Mouse (Mus musculus): ENCODE measurements around the gene Prmt3. TPM values are rescaled to one million over a fixed set of nuclear protein-coding genes. Genes with fewer than 3 reads are reported as not detected.
A peak's percentile ranks its signal among the peaks of the same experiment; 100 is the strongest.

Prmt3 gene
- polyA plus RNA-seq, 1 experiment from 2014 or later = 56.3 TPM

DNA sequence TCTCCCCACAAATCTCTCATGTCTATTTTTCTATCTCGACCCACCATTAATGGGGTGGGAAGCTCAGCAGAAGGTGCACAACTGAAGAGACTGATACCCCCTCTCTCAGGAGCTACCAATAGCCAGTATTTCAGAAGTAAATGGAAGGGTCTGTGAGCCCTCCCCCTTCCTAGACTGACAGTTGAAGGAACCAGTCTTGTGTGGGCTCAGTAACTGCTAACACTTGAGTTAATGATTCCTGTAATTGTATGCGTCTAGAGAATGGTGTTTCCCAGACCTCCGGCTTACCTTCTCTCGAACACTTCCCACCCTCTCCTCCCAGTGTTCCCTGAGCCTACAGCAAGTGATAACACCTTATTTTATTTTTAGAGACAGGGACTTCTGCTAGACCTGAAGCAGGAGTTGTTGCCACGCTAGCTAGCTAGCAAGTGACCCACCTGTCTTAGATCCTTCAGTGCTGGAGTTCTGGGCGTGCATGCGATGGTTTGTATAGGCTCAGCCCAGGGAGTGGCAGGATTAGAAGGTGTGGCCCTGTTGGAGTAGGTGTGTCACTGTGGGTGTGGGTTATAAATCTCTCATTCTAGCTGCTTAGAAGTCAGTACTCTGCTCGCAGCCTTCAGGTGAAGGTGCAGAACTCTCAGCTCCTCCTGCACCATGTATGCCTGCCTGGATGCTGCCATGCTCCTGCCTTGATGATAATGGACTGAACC lies 102.0 kb downstream of the Prmt3 start:
- Histone ChIP-seq H3K4me2 (ENCODE audit: low read depth, low read length) (no peak overlapping the region), H3K4me3 (ENCODE audit: low read depth, low read length) (no peak overlapping the region), H3K27ac (ENCODE audit: low read depth, low read length) (peak overlapping the region; percentile 69), H3K36me3 (ENCODE audit: control insufficient read depth, insufficient read depth, low read length) (no peaks in the 10 kb centered on the region), H3K4me1 (ENCODE audit: control insufficient read depth, insufficient read depth, low read length) (peaks cover 16% of the 10 kb centered on the region; the same call in 1 of the 2 replicates), H3K9ac (replicated peaks; ENCODE audit: low read depth, low read length) (no peak overlapping the region), H3K9me3 (ENCODE audit: control insufficient read depth, low read length) (no peaks in the 10 kb centered on the region), H3K27me3 (ENCODE audit: control insufficient read depth, insufficient read depth, low read length) (no peaks in the 10 kb centered on the region)
- peak; percentile 47; the same call in 1 of the 2 replicates for ATAC-seq (ENCODE audit: low read depth)
- 69% methylated on average over 8 of the region's 8 CpGs for WGBS

GRCm38 (mm10) chr7:49882288-49882687 lies 104.1 kb downstream of the Prmt3 start:
- H3K9me3 ChIP-seq (ENCODE audit: control insufficient read depth, low read length) = no peaks in the 10 kb centered on the region
- peak overlapping the region; percentile 88 for H3K27ac ChIP-seq (ENCODE audit: low read depth, low read length)
- WGBS = 23% methylated on average over 4 of the region's 4 CpGs
- no peaks in the 10 kb centered on the region for H3K36me3 ChIP-seq (ENCODE audit: control insufficient read depth, insufficient read depth, low read length)
- H3K4me1 ChIP-seq (ENCODE audit: control insufficient read depth, insufficient read depth, low read length) = peaks cover 16% of the 10 kb centered on the region; the same call in 1 of the 2 replicates
- ATAC-seq (ENCODE audit: low read depth) = no peak
- no peaks in the 10 kb centered on the region for H3K27me3 ChIP-seq (ENCODE audit: control insufficient read depth, insufficient read depth, low read length)
- no peak overlapping the region for H3K9ac ChIP-seq (replicated peaks; ENCODE audit: low read depth, low read length)
- no peak overlapping the region for H3K4me2 ChIP-seq (ENCODE audit: low read depth, low read length)
- no peak overlapping the region for H3K4me3 ChIP-seq (ENCODE audit: low read depth, low read length)

DNA sequence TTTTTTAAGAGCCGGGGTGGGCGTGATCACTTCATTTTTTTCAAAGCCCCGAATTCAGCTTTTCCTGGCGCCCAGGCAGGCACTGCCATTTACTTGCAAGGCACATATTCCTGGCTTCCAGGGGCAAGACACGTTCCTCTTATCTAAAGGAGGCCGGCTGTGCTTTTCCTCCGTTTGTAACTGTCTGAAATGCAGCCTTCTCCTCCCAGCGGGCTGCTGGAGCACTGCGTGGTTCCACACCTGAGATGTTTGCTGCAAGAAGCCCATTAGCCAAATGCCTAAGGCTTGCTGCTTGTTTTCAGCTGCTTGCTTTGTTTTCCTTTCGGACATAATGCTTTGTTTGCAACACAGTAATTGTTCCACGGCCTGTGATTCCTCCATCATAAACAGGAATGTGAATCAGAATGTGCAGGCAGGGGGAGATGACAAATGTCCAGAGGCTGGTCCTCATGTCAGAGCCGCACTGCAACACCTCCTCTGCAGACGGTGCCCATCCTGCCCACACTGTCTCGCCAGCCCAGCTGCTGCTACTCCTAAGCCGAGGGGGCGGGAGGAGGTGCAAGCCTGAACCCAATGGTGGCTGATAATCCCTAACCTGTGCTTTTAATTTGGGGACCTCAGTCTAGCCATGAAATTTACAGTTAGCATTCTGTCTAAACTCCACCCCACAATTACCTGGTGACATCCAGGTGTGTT lies 104.7 kb downstream of the Prmt3 start:
- Histone ChIP-seq H3K4me1 (ENCODE audit: control insufficient read depth, insufficient read depth, low read length) (peaks cover 16% of the 10 kb centered on the region; the same call in 1 of the 2 replicates), H3K4me3 (ENCODE audit: low read depth, low read length) (no peak overlapping the region), H3K4me2 (ENCODE audit: low read depth, low read length) (no peak overlapping the region), H3K9ac (replicated peaks; ENCODE audit: low read depth, low read length) (no peak overlapping the region), H3K9me3 (ENCODE audit: control insufficient read depth, low read length) (no peaks in the 10 kb centered on the region), H3K27me3 (ENCODE audit: control insufficient read depth, insufficient read depth, low read length) (no peaks in the 10 kb centered on the region), H3K36me3 (ENCODE audit: control insufficient read depth, insufficient read depth, low read length) (no peaks in the 10 kb centered on the region), H3K27ac (ENCODE audit: low read depth, low read length) (peak overlapping the region; percentile 88)
- peak; percentile 63 for ATAC-seq (ENCODE audit: low read depth)
- WGBS = 17% methylated on average over 16 of the region's 16 CpGs

GRCm38 (mm10) chr7:49887776-49888390 lies 109.7 kb downstream of the Prmt3 start:
- ATAC-seq (ENCODE audit: low read depth) = no peak
- 86% methylated on average over 2 of the region's 2 CpGs for WGBS
- no peak overlapping the region for H3K9ac ChIP-seq (replicated peaks; ENCODE audit: low read depth, low read length)

DNA sequence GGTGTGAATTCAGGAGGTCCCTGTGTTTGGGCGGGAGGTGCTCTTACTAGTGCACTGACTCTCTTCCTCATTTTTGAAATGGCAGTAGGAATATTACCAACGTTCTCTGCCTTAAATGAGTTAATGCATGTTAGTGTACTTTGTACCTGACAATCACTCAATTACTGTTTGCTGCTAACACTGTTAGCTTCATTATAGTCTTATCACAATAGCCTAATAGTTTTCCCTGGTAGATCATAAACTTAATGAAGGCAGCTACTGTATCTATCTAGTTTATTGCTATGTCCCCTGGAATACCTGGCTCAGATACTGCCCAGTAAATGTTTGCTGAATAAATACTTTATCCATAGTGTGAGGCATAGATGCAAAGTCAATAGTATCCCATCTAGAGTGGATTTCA lies 116.6 kb downstream of the Prmt3 start:
- H3K9me3 ChIP-seq (ENCODE audit: control insufficient read depth, low read length) = no peaks in the 10 kb centered on the region
- WGBS = 66% methylated on average over 2 of the region's 2 CpGs
- no peaks in the 10 kb centered on the region for H3K27me3 ChIP-seq (ENCODE audit: control insufficient read depth, insufficient read depth, low read length)
- no peak for ATAC-seq (ENCODE audit: low read depth)
- no peaks in the 10 kb centered on the region for H3K4me1 ChIP-seq (ENCODE audit: control insufficient read depth, insufficient read depth, low read length)
- H3K9ac ChIP-seq (replicated peaks; ENCODE audit: low read depth, low read length) = no peak overlapping the region
- H3K4me2 ChIP-seq (ENCODE audit: low read depth, low read length) = no peak overlapping the region
- H3K36me3 ChIP-seq (ENCODE audit: control insufficient read depth, insufficient read depth, low read length) = no peaks in the 10 kb centered on the region
- no peak overlapping the region for H3K4me3 ChIP-seq (ENCODE audit: low read depth, low read length)
- no peak overlapping the region for H3K27ac ChIP-seq (ENCODE audit: low read depth, low read length)

More at GRCm38 (mm10) chr7:49887776-49888390, 109.7 kb downstream of the Prmt3 start:
- H3K4me2 ChIP-seq (ENCODE audit: low read depth, low read length) = no peak overlapping the region
- no peak overlapping the region for H3K4me3 ChIP-seq (ENCODE audit: low read depth, low read length)
- 0 out of 2 replicates have a peak, but pooled peaks cover 2% of the 10 kb centered on the region for H3K4me1 ChIP-seq (ENCODE audit: control insufficient read depth, insufficient read depth, low read length)
- no peaks in the 10 kb centered on the region for H3K27me3 ChIP-seq (ENCODE audit: control insufficient read depth, insufficient read depth, low read length)
- H3K36me3 ChIP-seq (ENCODE audit: control insufficient read depth, insufficient read depth, low read length) = no peaks in the 10 kb centered on the region
- H3K27ac ChIP-seq (ENCODE audit: low read depth, low read length) = no peak overlapping the region
- H3K9me3 ChIP-seq (ENCODE audit: control insufficient read depth, low read length) = no peaks in the 10 kb centered on the region

DNA sequence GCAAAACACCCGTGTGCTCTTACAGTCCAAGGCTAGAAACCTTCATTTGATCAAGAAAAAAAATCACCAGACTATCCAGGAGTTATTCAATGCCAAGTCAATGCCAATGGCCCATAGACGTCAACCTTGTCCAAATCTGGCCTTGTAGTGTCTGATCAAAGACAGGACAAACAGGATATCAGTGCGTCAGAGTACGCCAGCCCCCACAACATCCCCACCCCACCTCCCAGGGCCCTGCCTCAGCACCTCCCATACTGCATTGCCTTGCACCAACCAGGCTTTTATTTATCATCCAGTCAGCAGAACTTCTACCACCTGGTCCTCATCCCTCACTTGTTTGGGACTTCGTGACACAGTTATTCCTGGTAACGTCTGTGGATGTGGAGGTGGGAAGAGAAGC lies 117.2 kb downstream of the Prmt3 start:
- H3K9me3 ChIP-seq (ENCODE audit: control insufficient read depth, low read length) = no peaks in the 10 kb centered on the region
- 88% methylated on average over 6 of the region's 6 CpGs for WGBS
- H3K9ac ChIP-seq (replicated peaks; ENCODE audit: low read depth, low read length) = no peak overlapping the region
- H3K27ac ChIP-seq (ENCODE audit: low read depth, low read length) = no peak overlapping the region
- no peaks in the 10 kb centered on the region for H3K4me1 ChIP-seq (ENCODE audit: control insufficient read depth, insufficient read depth, low read length)
- no peak for ATAC-seq (ENCODE audit: low read depth)
- no peaks in the 10 kb centered on the region for H3K36me3 ChIP-seq (ENCODE audit: control insufficient read depth, insufficient read depth, low read length)
- H3K4me2 ChIP-seq (ENCODE audit: low read depth, low read length) = no peak overlapping the region
- H3K27me3 ChIP-seq (ENCODE audit: control insufficient read depth, insufficient read depth, low read length) = no peaks in the 10 kb centered on the region
- H3K4me3 ChIP-seq (ENCODE audit: low read depth, low read length) = no peak overlapping the region

- Histone ChIP-seq H3K9ac (replicated peaks; ENCODE audit: low read depth, low read length) (no peak overlapping the region), H3K4me3 (ENCODE audit: low read depth, low read length) (no peak overlapping the region), H3K4me2 (ENCODE audit: low read depth, low read length) (no peak overlapping the region), H3K4me1 (ENCODE audit: control insufficient read depth, insufficient read depth, low read length) (0 out of 2 replicates have a peak, but pooled peaks cover 3% of the 10 kb centered on the region), H3K27me3 (ENCODE audit: control insufficient read depth, insufficient read depth, low read length) (peaks cover 16% of the 10 kb centered on the region), H3K9me3 (ENCODE audit: control insufficient read depth, low read length) (no peaks in the 10 kb centered on the region), H3K36me3 (ENCODE audit: control insufficient read depth, insufficient read depth, low read length) (no peaks in the 10 kb centered on the region), H3K27ac (ENCODE audit: low read depth, low read length) (peak overlapping the region; percentile 70)
- WGBS = 14% methylated on average over 9 of the region's 9 CpGs
- peak; percentile 68; the same call in 1 of the 2 replicates for ATAC-seq (ENCODE audit: low read depth)
These were observed 123.9 kb downstream of the Prmt3 start for GRCm38 (mm10) chr7:49902003-49902552.

- peak overlapping the region; percentile 90 for H3K27ac ChIP-seq (ENCODE audit: low read depth, low read length)
- 2% methylated on average over 28 of the region's 28 CpGs for WGBS
- H3K4me3 ChIP-seq (ENCODE audit: low read depth, low read length) = peak overlapping the region; percentile 22; the same call in 1 of the 2 replicates
These were observed 129.3 kb downstream of the Prmt3 start for GRCm38 (mm10) chr7:49907191-49908171.

More at GRCm38 (mm10) chr7:49907191-49908171, 129.3 kb downstream of the Prmt3 start:
- peak; percentile 49 for ATAC-seq (ENCODE audit: low read depth)
- Histone ChIP-seq H3K9me3 (ENCODE audit: control insufficient read depth, low read length) (no peaks in the 10 kb centered on the region), H3K27me3 (ENCODE audit: control insufficient read depth, insufficient read depth, low read length) (peaks cover 25% of the 10 kb centered on the region), H3K4me2 (ENCODE audit: low read depth, low read length) (peak overlapping the region; percentile 60), H3K4me1 (ENCODE audit: control insufficient read depth, insufficient read depth, low read length) (0 out of 2 replicates have a peak, but pooled peaks cover 3% of the 10 kb centered on the region), H3K36me3 (ENCODE audit: control insufficient read depth, insufficient read depth, low read length) (no peaks in the 10 kb centered on the region), H3K9ac (replicated peaks; ENCODE audit: low read depth, low read length) (peak overlapping the region; percentile 48; the same call in 1 of the 2 replicates)

All from neural tube, embryonic 14.5 days (tissue).